Mouse (Mus musculus): ENCODE measurements around the gene Bbs9. TPM values are rescaled to one million over a fixed set of nuclear protein-coding genes. Genes with fewer than 3 reads are reported as not detected.

Gene Bbs9
- polyA plus RNA-seq, 1 experiment = 3.3 TPM

- no peak for TF ChIP-seq USF1 (IDR thresholded peaks at IDR 0.05; ENCODE audit: low read depth)
- TF ChIP-seq MYOD1 (IDR thresholded peaks at IDR 0.05; ENCODE audit: control insufficient read depth, insufficient read length, low read depth) = no peak
- no peak for TF ChIP-seq MAX (IDR thresholded peaks at IDR 0.05)
- no peak for TF ChIP-seq MYOG (IDR thresholded peaks at IDR 0.05; ENCODE audit: control insufficient read depth, extremely low read depth, insufficient read length)
- TF ChIP-seq FOSL1 (IDR thresholded peaks at IDR 0.05; ENCODE audit: insufficient read depth, low read length, poor library complexity, severe bottlenecking) = no peak
- TF ChIP-seq CEBPB (IDR thresholded peaks at IDR 0.05; ENCODE audit: low read depth) = no peak
- TF ChIP-seq CTCF (IDR thresholded peaks at IDR 0.05; ENCODE audit: control insufficient read depth, insufficient read depth, insufficient read length) = no peak
- H3K27me3 ChIP-seq (ENCODE audit: control insufficient read depth, insufficient read depth, insufficient read length) = no peaks in the 10 kb centered on the region
- no peak overlapping the region for H3K4me3 ChIP-seq (ENCODE audit: insufficient read depth, poor library complexity, severe bottlenecking)
- no peaks in the 10 kb centered on the region for H3K79me3 ChIP-seq (ENCODE audit: low read depth)
- H3ac ChIP-seq (ENCODE audit: control insufficient read depth, insufficient read length, low read depth) = no peak overlapping the region
- H3K36me3 ChIP-seq (ENCODE audit: control insufficient read depth, insufficient read depth) = no peaks in the 10 kb centered on the region
- no peaks in the 10 kb centered on the region for H3K79me2 ChIP-seq (ENCODE audit: control insufficient read depth, insufficient read depth)
These were observed 353.9 kb downstream of the Bbs9 start for GRCm38 (mm10) chr9:22829212-22829960.

- H3K79me2 ChIP-seq (ENCODE audit: control insufficient read depth, insufficient read depth) = no peaks in the 10 kb centered on the region
- H3K79me3 ChIP-seq (ENCODE audit: low read depth) = no peaks in the 10 kb centered on the region
- no peak overlapping the region for H3K4me3 ChIP-seq (ENCODE audit: insufficient read depth, poor library complexity, severe bottlenecking)
- H3ac ChIP-seq (ENCODE audit: control insufficient read depth, insufficient read length, low read depth) = no peak overlapping the region
- TF ChIP-seq MYOD1 (IDR thresholded peaks at IDR 0.05; ENCODE audit: control insufficient read depth, insufficient read length, low read depth) (no peak), MYOG (IDR thresholded peaks at IDR 0.05; ENCODE audit: control insufficient read depth, extremely low read depth, insufficient read length) (no peak), MAX (IDR thresholded peaks at IDR 0.05) (no peak)
- no peaks in the 10 kb centered on the region for H3K27me3 ChIP-seq (ENCODE audit: control insufficient read depth, insufficient read depth, insufficient read length)
- no peaks in the 10 kb centered on the region for H3K36me3 ChIP-seq (ENCODE audit: control insufficient read depth, insufficient read depth)
These were observed 359.5 kb downstream of the Bbs9 start for GRCm38 (mm10) chr9:22834994-22835512.

GRCm38 (mm10) chr9:22837000-22837399, 361.5 kb downstream of the Bbs9 start:
- Histone ChIP-seq H3ac (ENCODE audit: control insufficient read depth, insufficient read length, low read depth) (no peak overlapping the region), H3K79me2 (ENCODE audit: control insufficient read depth, insufficient read depth) (no peaks in the 10 kb centered on the region), H3K4me3 (ENCODE audit: insufficient read depth, poor library complexity, severe bottlenecking) (no peak overlapping the region), H3K79me3 (ENCODE audit: low read depth) (no peaks in the 10 kb centered on the region), H3K27me3 (ENCODE audit: control insufficient read depth, insufficient read depth, insufficient read length) (no peaks in the 10 kb centered on the region), H3K36me3 (ENCODE audit: control insufficient read depth, insufficient read depth) (no peaks in the 10 kb centered on the region)
- TF ChIP-seq CTCF (IDR thresholded peaks at IDR 0.05; ENCODE audit: control insufficient read depth, insufficient read depth, insufficient read length) (no peak), MYOG (IDR thresholded peaks at IDR 0.05; ENCODE audit: control insufficient read depth, extremely low read depth, insufficient read length) (no peak), CEBPB (IDR thresholded peaks at IDR 0.05; ENCODE audit: low read depth) (no peak), MAX (IDR thresholded peaks at IDR 0.05) (no peak), USF1 (IDR thresholded peaks at IDR 0.05; ENCODE audit: low read depth) (no peak), MYOD1 (IDR thresholded peaks at IDR 0.05; ENCODE audit: control insufficient read depth, insufficient read length, low read depth) (no peak), FOSL1 (IDR thresholded peaks at IDR 0.05; ENCODE audit: insufficient read depth, low read length, poor library complexity, severe bottlenecking) (no peak)

- Histone ChIP-seq H3K4me3 (ENCODE audit: insufficient read depth, poor library complexity, severe bottlenecking) (no peak overlapping the region), H3K27me3 (ENCODE audit: control insufficient read depth, insufficient read depth, insufficient read length) (no peaks in the 10 kb centered on the region)
- TF ChIP-seq FOSL1 (IDR thresholded peaks at IDR 0.05; ENCODE audit: insufficient read depth, low read length, poor library complexity, severe bottlenecking) (no peak), MYOD1 (IDR thresholded peaks at IDR 0.05; ENCODE audit: control insufficient read depth, insufficient read length, low read depth) (no peak), CTCF (IDR thresholded peaks at IDR 0.05; ENCODE audit: control insufficient read depth, insufficient read depth, insufficient read length) (no peak), CEBPB (IDR thresholded peaks at IDR 0.05; ENCODE audit: low read depth) (no peak), MAX (IDR thresholded peaks at IDR 0.05) (no peak), USF1 (IDR thresholded peaks at IDR 0.05; ENCODE audit: low read depth) (no peak), MYOG (IDR thresholded peaks at IDR 0.05; ENCODE audit: control insufficient read depth, extremely low read depth, insufficient read length) (no peak)
These were observed 362.2 kb downstream of the Bbs9 start for GRCm38 (mm10) chr9:22837702-22838210.

GRCm38 (mm10) chr9:22846048-22846447, 370.5 kb downstream of the Bbs9 start:
- Histone ChIP-seq H3K79me2 (ENCODE audit: control insufficient read depth, insufficient read depth) (no peaks in the 10 kb centered on the region), H3K4me3 (ENCODE audit: insufficient read depth, poor library complexity, severe bottlenecking) (no peak overlapping the region), H3K27me3 (ENCODE audit: control insufficient read depth, insufficient read depth, insufficient read length) (no peaks in the 10 kb centered on the region), H3K36me3 (ENCODE audit: control insufficient read depth, insufficient read depth) (no peaks in the 10 kb centered on the region), H3ac (ENCODE audit: control insufficient read depth, insufficient read length, low read depth) (no peak overlapping the region), H3K79me3 (ENCODE audit: low read depth) (no peaks in the 10 kb centered on the region)
- TF ChIP-seq MAX (IDR thresholded peaks at IDR 0.05) (no peak), FOSL1 (IDR thresholded peaks at IDR 0.05; ENCODE audit: insufficient read depth, low read length, poor library complexity, severe bottlenecking) (no peak), CEBPB (IDR thresholded peaks at IDR 0.05; ENCODE audit: low read depth) (no peak), MYOD1 (IDR thresholded peaks at IDR 0.05; ENCODE audit: control insufficient read depth, insufficient read length, low read depth) (no peak), CTCF (IDR thresholded peaks at IDR 0.05; ENCODE audit: control insufficient read depth, insufficient read depth, insufficient read length) (no peak), MYOG (IDR thresholded peaks at IDR 0.05; ENCODE audit: control insufficient read depth, extremely low read depth, insufficient read length) (no peak), USF1 (IDR thresholded peaks at IDR 0.05; ENCODE audit: low read depth) (no peak)

More at GRCm38 (mm10) chr9:22837702-22838210, 362.2 kb downstream of the Bbs9 start:
- no peaks in the 10 kb centered on the region for H3K79me2 ChIP-seq (ENCODE audit: control insufficient read depth, insufficient read depth)
- H3ac ChIP-seq (ENCODE audit: control insufficient read depth, insufficient read length, low read depth) = no peak overlapping the region
- H3K79me3 ChIP-seq (ENCODE audit: low read depth) = no peaks in the 10 kb centered on the region
- H3K36me3 ChIP-seq (ENCODE audit: control insufficient read depth, insufficient read depth) = no peaks in the 10 kb centered on the region
